Mouse (Mus musculus): Measurements from ENCODE around the gene Scml4. TPM values are rescaled to one million over a fixed set of nuclear protein-coding genes. Genes with fewer than 3 reads are reported as not detected.

Scml4 gene
- polyA plus RNA-seq, 1 experiment from 2014 or later, result 0.61 TPM

- Histone ChIP-seq H3K4me3 (no peak overlapping the region), H3K9ac (no peak overlapping the region), H3K9me3 (no peaks in the 10 kb centered on the region), H3K27ac (no peak overlapping the region), H3K4me2 (no peak overlapping the region), H3K36me3 (no peaks in the 10 kb centered on the region), H3K4me1 (peaks cover 4% of the 10 kb centered on the region; the same call in 1 of the 2 replicates), H3K27me3 (no peaks in the 10 kb centered on the region; the same call in 1 of the 2 replicates)
- ATAC-seq (ENCODE audit: borderline replicate concordance, extremely low read depth, low FRiP score, low TSS enrichment), result no peak
- 65% methylated on average over 7 of the region's 7 CpGs for WGBS
Measured at GRCm38 (mm10) chr10:42939691-42940090, 79.5 kb downstream of the Scml4 start.

GRCm38 (mm10) chr10:42940193-42941050, 80.3 kb downstream of the Scml4 start:
- WGBS, result 68% methylated on average over 21 of the region's 21 CpGs
- Histone ChIP-seq H3K27ac (no peak overlapping the region), H3K4me1 (no peaks in the 10 kb centered on the region), H3K27me3 (no peaks in the 10 kb centered on the region; the same call in 1 of the 2 replicates), H3K9me3 (no peaks in the 10 kb centered on the region), H3K9ac (no peak overlapping the region), H3K4me3 (no peak overlapping the region), H3K4me2 (no peak overlapping the region), H3K36me3 (no peaks in the 10 kb centered on the region)
- no peak for ATAC-seq (ENCODE audit: borderline replicate concordance, extremely low read depth, low FRiP score, low TSS enrichment)

- no peak overlapping the region for H3K9ac ChIP-seq
- no peaks in the 10 kb centered on the region for H3K36me3 ChIP-seq
- H3K4me1 ChIP-seq, result no peaks in the 10 kb centered on the region
- no peaks in the 10 kb centered on the region; the same call in 1 of the 2 replicates for H3K27me3 ChIP-seq
- no peak overlapping the region for H3K4me3 ChIP-seq
- no peaks in the 10 kb centered on the region for H3K9me3 ChIP-seq
- no peak overlapping the region for H3K27ac ChIP-seq
- ATAC-seq (ENCODE audit: borderline replicate concordance, extremely low read depth, low FRiP score, low TSS enrichment), result no peak
- 65% methylated on average over 4 of the region's 4 CpGs for WGBS
- peak overlapping the region; percentile 30 for H3K4me2 ChIP-seq
Measured at GRCm38 (mm10) chr10:42941278-42941677, 81.1 kb downstream of the Scml4 start.

GRCm38 (mm10) chr10:42941697-42942221, 81.6 kb downstream of the Scml4 start:
- Histone ChIP-seq H3K9ac (no peak overlapping the region), H3K9me3 (no peaks in the 10 kb centered on the region), H3K4me1 (no peaks in the 10 kb centered on the region), H3K27ac (no peak overlapping the region), H3K27me3 (peaks cover 4% of the 10 kb centered on the region; the same call in 1 of the 2 replicates), H3K36me3 (no peaks in the 10 kb centered on the region), H3K4me3 (no peak overlapping the region), H3K4me2 (peak overlapping the region; percentile 30)
- 63% methylated on average over 14 of the region's 14 CpGs for WGBS
- no peak for ATAC-seq (ENCODE audit: borderline replicate concordance, extremely low read depth, low FRiP score, low TSS enrichment)

GRCm38 (mm10) chr10:42942300-42942699, 82.1 kb downstream of the Scml4 start:
- Histone ChIP-seq H3K27ac (no peak overlapping the region), H3K9me3 (no peaks in the 10 kb centered on the region), H3K9ac (no peak overlapping the region), H3K27me3 (peaks cover 5% of the 10 kb centered on the region; the same call in 1 of the 2 replicates), H3K36me3 (no peaks in the 10 kb centered on the region), H3K4me2 (no peak overlapping the region), H3K4me3 (no peak overlapping the region), H3K4me1 (no peaks in the 10 kb centered on the region)
- 83% methylated on average over 3 of the region's 3 CpGs for WGBS
- no peak for ATAC-seq (ENCODE audit: borderline replicate concordance, extremely low read depth, low FRiP score, low TSS enrichment)

GRCm38 (mm10) chr10:42945316-42945715, 85.1 kb downstream of the Scml4 start:
- Histone ChIP-seq H3K4me1 (no peaks in the 10 kb centered on the region), H3K27ac (no peak overlapping the region), H3K4me3 (no peak overlapping the region), H3K36me3 (no peaks in the 10 kb centered on the region), H3K9ac (no peak overlapping the region), H3K9me3 (no peaks in the 10 kb centered on the region), H3K27me3 (peaks cover 8% of the 10 kb centered on the region), H3K4me2 (no peak overlapping the region)
- ATAC-seq (ENCODE audit: borderline replicate concordance, extremely low read depth, low FRiP score, low TSS enrichment), result no peak
- 63% methylated on average over 4 of the region's 4 CpGs for WGBS

GRCm38 (mm10) chr10:42947336-42947735, 87.2 kb downstream of the Scml4 start:
- Histone ChIP-seq H3K4me3 (no peak overlapping the region), H3K4me2 (no peak overlapping the region), H3K9me3 (no peaks in the 10 kb centered on the region), H3K27ac (no peak overlapping the region), H3K9ac (no peak overlapping the region), H3K36me3 (no peaks in the 10 kb centered on the region), H3K27me3 (peaks cover 16% of the 10 kb centered on the region; the same call in 1 of the 2 replicates), H3K4me1 (peaks cover 8% of the 10 kb centered on the region; the same call in 1 of the 2 replicates)
- no peak for ATAC-seq (ENCODE audit: borderline replicate concordance, extremely low read depth, low FRiP score, low TSS enrichment)
- WGBS, result 82% methylated on average over 5 of the region's 5 CpGs

GRCm38 (mm10) chr10:42950252-42950751, 90.1 kb downstream of the Scml4 start:
- no peaks in the 10 kb centered on the region for H3K36me3 ChIP-seq
- H3K9me3 ChIP-seq, result no peaks in the 10 kb centered on the region
- H3K27ac ChIP-seq, result no peak overlapping the region
- 0 out of 2 replicates have a peak overlapping the region, but pooled peaks have one; percentile 13 for H3K4me3 ChIP-seq
- H3K4me1 ChIP-seq, result peaks cover 8% of the 10 kb centered on the region; the same call in 1 of the 2 replicates
- H3K4me2 ChIP-seq, result peak overlapping the region; percentile 46
- H3K27me3 ChIP-seq, result peaks cover 31% of the 10 kb centered on the region; the same call in 1 of the 2 replicates
- WGBS, result 3% methylated on average over 6 of the region's 8 CpGs
- H3K9ac ChIP-seq, result no peak overlapping the region
- ATAC-seq (ENCODE audit: borderline replicate concordance, extremely low read depth, low FRiP score, low TSS enrichment), result peak; percentile 85

GRCm38 (mm10) chr10:42951078-42952045, 91.2 kb downstream of the Scml4 start:
- H3K9ac ChIP-seq, result no peak overlapping the region
- peaks cover 8% of the 10 kb centered on the region; the same call in 1 of the 2 replicates for H3K4me1 ChIP-seq
- H3K36me3 ChIP-seq, result no peaks in the 10 kb centered on the region
- ATAC-seq (ENCODE audit: borderline replicate concordance, extremely low read depth, low FRiP score, low TSS enrichment), result no peak
- no peak overlapping the region for H3K4me2 ChIP-seq
- H3K4me3 ChIP-seq, result no peak overlapping the region
- H3K9me3 ChIP-seq, result no peaks in the 10 kb centered on the region
- H3K27ac ChIP-seq, result no peak overlapping the region
- 39% methylated on average over 20 of the region's 20 CpGs for WGBS
- peaks cover 40% of the 10 kb centered on the region for H3K27me3 ChIP-seq

GRCm38 (mm10) chr10:42952046-42952420, 91.9 kb downstream of the Scml4 start:
- ATAC-seq (ENCODE audit: borderline replicate concordance, extremely low read depth, low FRiP score, low TSS enrichment), result no peak
- no peaks in the 10 kb centered on the region for H3K36me3 ChIP-seq
- no peak overlapping the region for H3K27ac ChIP-seq
- H3K27me3 ChIP-seq, result peaks cover 41% of the 10 kb centered on the region
- H3K4me3 ChIP-seq, result no peak overlapping the region
- no peaks in the 10 kb centered on the region for H3K9me3 ChIP-seq
- H3K4me2 ChIP-seq, result no peak overlapping the region
- peaks cover 8% of the 10 kb centered on the region; the same call in 1 of the 2 replicates for H3K4me1 ChIP-seq
- no peak overlapping the region for H3K9ac ChIP-seq
- 25% methylated on average over 9 of the region's 9 CpGs for WGBS

GRCm38 (mm10) chr10:42953601-42954000, 93.4 kb downstream of the Scml4 start:
- Histone ChIP-seq H3K9ac (no peak overlapping the region), H3K9me3 (no peaks in the 10 kb centered on the region), H3K4me2 (no peak overlapping the region), H3K27me3 (peaks cover 50% of the 10 kb centered on the region), H3K4me1 (peaks cover 8% of the 10 kb centered on the region; the same call in 1 of the 2 replicates), H3K4me3 (no peak overlapping the region), H3K27ac (no peak overlapping the region), H3K36me3 (no peaks in the 10 kb centered on the region)
- 60% methylated on average over 5 of the region's 5 CpGs for WGBS
- ATAC-seq (ENCODE audit: borderline replicate concordance, extremely low read depth, low FRiP score, low TSS enrichment), result no peak
